Mouse (Mus musculus) heart, adult 2 months (tissue): Measurements from ENCODE around the gene Ctdspl.

ENCODE experiments used
- CTCF ChIP-seq: fragments of 200-600 bp; IDR thresholded peaks from 2 replicates; pipeline ENCODE4 v1.8.1; 2022; ENCODE audit warnings: antibody characterized with exemption, mild to moderate bottlenecking, moderate library complexity
- POLR2A ChIP-seq: fragments of 200-500 bp; IDR thresholded peaks from 2 replicates; pipeline ENCODE4 v1.6.1; 2011; ENCODE audit warnings: mild to moderate bottlenecking, low read depth, low read length, control low read depth; ENCODE audit not compliant: insufficient read depth

DNA sequence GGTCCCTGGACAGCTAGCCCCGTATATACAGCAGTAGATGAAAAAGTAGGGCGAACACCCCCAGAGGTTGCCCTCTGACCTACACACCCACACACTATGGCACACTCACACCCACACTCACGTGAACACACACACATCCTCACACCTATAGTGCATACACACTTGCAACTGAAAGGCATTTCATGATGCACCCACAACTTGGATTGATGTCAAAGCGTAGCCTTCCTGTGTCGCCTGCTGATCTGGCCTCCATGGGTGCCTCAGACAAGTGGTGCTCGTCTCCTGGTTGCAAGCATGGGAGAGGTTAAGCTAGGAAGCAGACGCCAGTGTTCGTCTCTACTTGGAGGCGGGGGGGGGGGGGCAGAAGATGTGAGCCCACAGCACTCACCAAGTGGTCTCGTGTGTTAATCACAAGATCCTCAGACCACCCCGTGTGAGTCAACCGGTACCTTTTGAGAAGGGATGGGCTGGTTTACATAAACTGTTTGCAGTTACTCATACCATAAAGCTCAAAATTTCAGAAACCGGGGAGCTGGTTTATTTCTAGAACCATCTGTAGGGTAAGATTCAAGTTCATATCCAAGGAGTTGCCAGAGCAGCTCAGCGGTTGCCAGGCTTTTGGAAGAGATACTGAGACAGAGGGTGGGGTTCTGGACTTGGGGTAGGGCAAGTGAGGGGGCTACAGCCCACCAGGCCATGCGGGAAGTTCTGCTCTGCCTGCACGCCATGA, 27.4 kb downstream of the Ctdspl start:
- TF ChIP-seq CTCF (no peak), POLR2A (no peak)
